Mouse (Mus musculus) E14TG2a.4 (cell line): Measurements from ENCODE around the gene Dcpp1.

ENCODE experiments used
- CTCF ChIP-seq: conservative IDR thresholded peaks from 2 replicates; pipeline ENCODE4 v1.5.1; 2014; ENCODE audit warnings: low read length
- POU5F1 ChIP-seq: IDR thresholded peaks from 2 replicates; pipeline ENCODE4 v1.6.1; 2014; ENCODE audit warnings: low read length, borderline replicate concordance

DNA sequence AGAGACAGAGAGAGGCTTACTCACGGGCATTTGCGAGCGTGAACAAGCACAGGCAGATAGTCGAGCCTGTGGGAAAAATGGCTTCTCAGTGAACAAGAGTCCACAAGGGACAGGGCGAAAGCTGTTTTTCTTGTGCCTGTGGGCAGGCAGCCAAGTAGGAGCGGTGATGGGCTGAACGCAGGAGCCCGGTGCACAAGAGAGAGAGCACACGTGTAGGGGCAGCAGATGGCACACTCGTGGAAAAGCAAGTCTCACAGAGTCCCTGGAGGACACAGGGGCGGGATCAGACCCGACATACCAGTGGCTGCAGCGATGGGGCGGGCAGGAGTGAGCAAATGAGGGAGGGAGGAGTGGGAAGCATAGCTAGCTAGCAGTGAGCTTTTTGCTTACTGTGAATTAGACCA is 44.4 kb downstream of the Dcpp1 start:
- TF ChIP-seq CTCF = no peak
- TF ChIP-seq POU5F1 = no peak
